Mouse (Mus musculus) liver, embryonic 12.5 days (tissue): Measurements from ENCODE around the gene Btbd35f15. TPM values are rescaled to one million over a fixed set of nuclear protein-coding genes. Genes with fewer than 3 reads are reported as not detected.
"Not testable (repeated sequence)": the region's sequence is repeated elsewhere in the genome, so short reads cannot be mapped to it uniquely, and the experiment has no call there.

Experiments
- ATAC-seq: fragments of 200-750 bp; cut with Nextera tagmentation; 2 replicates; pipeline ENCODE4 v1.8.0; 2017; ENCODE audit warnings: moderate number of reproducible peaks, mild to moderate bottlenecking, moderate library complexity
- H3K27ac ChIP-seq: fragments of 300-500 bp; sonication (generic); 2 replicates; pipeline ENCODE4 v1.5.1; 2016; ENCODE audit warnings: mild to moderate bottlenecking
- H3K27me3 ChIP-seq: fragments of 300-500 bp; sonication (generic); replicated peaks from 2 replicates; pipeline ENCODE4 v1.6.1; 2016; ENCODE audit warnings: mild to moderate bottlenecking, moderate library complexity
- H3K36me3 ChIP-seq: fragments of 300-500 bp; sonication (generic); 2 replicates; pipeline ENCODE4 v1.6.1; 2016; ENCODE audit warnings: mild to moderate bottlenecking, moderate library complexity
- H3K4me1 ChIP-seq: fragments of 300-500 bp; sonication (generic); 2 replicates; pipeline ENCODE4 v1.6.1; 2016
- H3K4me2 ChIP-seq: fragments of 300-500 bp; sonication (generic); 2 replicates; pipeline ENCODE4 v1.6.1; 2016; ENCODE audit warnings: mild to moderate bottlenecking, moderate library complexity
- H3K4me3 ChIP-seq: fragments of 300-500 bp; sonication (generic); 2 replicates; pipeline ENCODE4 v1.5.1; 2016; ENCODE audit warnings: mild to moderate bottlenecking, moderate library complexity
- H3K9ac ChIP-seq: fragments of 300-500 bp; sonication (generic); 2 replicates; pipeline ENCODE4 v1.6.1; 2016; ENCODE audit warnings: mild to moderate bottlenecking, moderate library complexity
- H3K9me3 ChIP-seq: fragments of 300-500 bp; sonication (generic); replicated peaks from 2 replicates; pipeline ENCODE4 v1.6.1; 2016; ENCODE audit warnings: mild to moderate bottlenecking, moderate library complexity
- WGBS: fragments of 180-500 bp; shearing (Covaris S2); methylation state at CpG from one replicate; pipeline ENCODE4 v1.1.7; 2016; ENCODE audit not compliant: insufficient replicate concordance; 5-methylcytosine and 5-hydroxymethylcytosine counted together
- polyA plus RNA-seq: library from polyadenylated mRNA; unstranded; fragments of >200 nt; fragmentation: Nextera tagmentation; extraction: Ambion mirVana; gene quantifications from 2 replicates; pipeline ENCODE4 v1.2.1, GENCODE M21; 2016

The Btbd35f15 gene
- not detected in 2 replicates for polyA plus RNA-seq

- H3K27me3 ChIP-seq, H3K9ac ChIP-seq, H3K27ac ChIP-seq, ATAC-seq, H3K4me2 ChIP-seq, H3K4me1 ChIP-seq, H3K36me3 ChIP-seq, H3K4me3 ChIP-seq, H3K9me3 ChIP-seq: not testable (repeated sequence)
- no CpG with 5 or more reads among the region's 3 CpGs for WGBS
Observed at GRCm38 (mm10) chrX:33577214-33577613, at the start of gene Btbd35f15. Gene Btbd35f15, minus strand, starts transcription at chrX:33577314.

Other genes starting within 250 kb of the Btbd35f15 start
- gene Btbd35f13, start 79.9 kb upstream of the Btbd35f15 start, polyA plus RNA-seq: not detected in 2 replicates
- not detected in 2 replicates for gene Btbd35f14, start 125.0 kb upstream of the Btbd35f15 start, polyA plus RNA-seq